ENCODE assay signal across 9 mouse cellular contexts in genomic region chr15:103482488-103482887, GRCm38 (mm10). TPM values are rescaled to one million over a fixed set of nuclear protein-coding genes. Genes with fewer than 3 reads are reported as not detected.
A peak's percentile ranks its signal among the peaks of the same experiment; 100 is the strongest.
DNase-seq lines count a peak whose midpoint lies in the region; ATAC-seq and TF ChIP-seq lines count a peak whose summit lies in the region.
"Had no signal": no experiment of that assay in that cellular context is flagged by ENCODE, and none has a peak within 500 bp of the region (broad histone marks: within the 10 kb centered on the region; RNA-seq: fewer than 3 reads in every experiment).

No protein-coding gene starts in this region.

- no peaks in the 10 kb centered on the region for H3K36me3 ChIP-seq in forebrain, embryonic 14.5 days (ENCODE audit: control insufficient read depth, insufficient read depth, low read length)
- H3K36me3 ChIP-seq in midbrain, embryonic 13.5 days: no peaks in the 10 kb centered on the region
- peaks cover 93% of the 10 kb centered on the region for H3K36me3 ChIP-seq in thymus, adult 2 months (ENCODE audit: control insufficient read depth, insufficient read depth, low read length)

- no peak overlapping the region for H3K27ac ChIP-seq in left cerebral cortex, adult 2 months
- H3K27ac ChIP-seq in forebrain, embryonic 14.5 days (ENCODE audit: low read depth, low read length): no peak overlapping the region
- no peak overlapping the region for H3K27ac ChIP-seq in midbrain, embryonic 13.5 days
- no peak overlapping the region for H3K27ac ChIP-seq in thymus, adult 2 months (ENCODE audit: control insufficient read depth, insufficient read depth, low read length)

- intact Hi-C loops in left cerebral cortex, adult 2 months (cut with DNase I): loop anchor here (5.0 kb wide), 1 partner anchor 55 kb away; the partner anchor contains the start of gene Ppp1r1a

- no peak overlapping the region for H3K9ac ChIP-seq in forebrain, embryonic 14.5 days (ENCODE audit: low read length)
- 0 out of 2 replicates have a peak overlapping the region, but pooled peaks have one; percentile 19 for H3K9ac ChIP-seq in midbrain, embryonic 13.5 days (replicated peaks)

- H3K4me3 ChIP-seq in left cerebral cortex, adult 2 months: no peak overlapping the region
- H3K4me3 ChIP-seq in forebrain, embryonic 14.5 days (ENCODE audit: low read depth, low read length): no peak overlapping the region
- no peak overlapping the region for H3K4me3 ChIP-seq in midbrain, embryonic 13.5 days (replicated peaks)
- H3K4me3 ChIP-seq in thymus, adult 2 months (ENCODE audit: control insufficient read depth, insufficient read depth, low read length): no peak overlapping the region
- H3K4me3 ChIP-seq: megakaryocyte, embryonic 14.5 days had no signal

- no peak overlapping the region for H3K4me2 ChIP-seq in forebrain, embryonic 14.5 days (ENCODE audit: low read length)
- no peak overlapping the region for H3K4me2 ChIP-seq in midbrain, embryonic 13.5 days (replicated peaks)

- DNase-seq in left cerebral cortex, adult 2 months (ENCODE audit: extremely low spot score in 1 of 2, low spot score in 2 of 2): peak in 1 of 2 experiments; percentile 40
- DNase-seq in left cerebral cortex, adult 8-10 months (ENCODE audit: low spot score in 2 of 2): no peak
- peak; percentile 26 for DNase-seq in adipocyte (ENCODE audit: low spot score)
- DNase-seq in forebrain, embryonic 14.5 days (ENCODE audit: low spot score): peak; percentile 83
- DNase-seq in ovary, postnatal 10 days (ENCODE audit: low spot score): no peak
- DNase-seq in thymus, adult 2 months: no peak

- no peaks in the 10 kb centered on the region for H3K27me3 ChIP-seq in forebrain, embryonic 14.5 days (replicated peaks; ENCODE audit: control insufficient read depth, insufficient read depth, low read length)
- no peaks in the 10 kb centered on the region; the same call in 1 of the 2 replicates for H3K27me3 ChIP-seq in midbrain, embryonic 13.5 days
- H3K27me3 ChIP-seq in thymus, adult 2 months (ENCODE audit: control insufficient read depth, insufficient read depth, low read length): no peaks in the 10 kb centered on the region
- H3K27me3 ChIP-seq: megakaryocyte, embryonic 14.5 days had no signal

- no peaks in the 10 kb centered on the region for H3K9me3 ChIP-seq in forebrain, embryonic 14.5 days (replicated peaks; ENCODE audit: control insufficient read depth, low read length)
- no peaks in the 10 kb centered on the region for H3K9me3 ChIP-seq in midbrain, embryonic 13.5 days
- H3K9me3 ChIP-seq: megakaryocyte, embryonic 14.5 days had no signal

- peak; percentile 65 for ATAC-seq in forebrain, embryonic 14.5 days
- peak; percentile 67 for ATAC-seq in midbrain, embryonic 13.5 days

- WGBS in forebrain, embryonic 14.5 days: 0% methylated on average over 1 of the region's 1 CpGs
- WGBS in midbrain, embryonic 13.5 days: 0% methylated on average over 1 of the region's 1 CpGs
- WGBS in thymus, adult 2 months: 81% methylated on average over 1 of the region's 1 CpGs

- no peak for TF ChIP-seq POLR2A in thymus, adult 2 months (IDR thresholded peaks at IDR 0.05; ENCODE audit: control insufficient read depth, extremely low read depth, insufficient read depth, low read length, poor library complexity)

- H3K4me1 ChIP-seq in forebrain, embryonic 14.5 days (ENCODE audit: control insufficient read depth, insufficient read depth, low read length): peaks cover 8% of the 10 kb centered on the region; the same call in 1 of the 2 replicates
- peaks cover 28% of the 10 kb centered on the region for H3K4me1 ChIP-seq in midbrain, embryonic 13.5 days (replicated peaks)
- no peaks in the 10 kb centered on the region for H3K4me1 ChIP-seq in thymus, adult 2 months (replicated peaks; ENCODE audit: control insufficient read depth, insufficient read depth, low read length)
- H3K4me1 ChIP-seq: megakaryocyte, embryonic 14.5 days had no signal

- TF ChIP-seq CTCF in left cerebral cortex, adult 2 months (IDR thresholded peaks at IDR 0.05): peak; percentile 65
- no peak for TF ChIP-seq CTCF in thymus, adult 2 months (IDR thresholded peaks at IDR 0.05; ENCODE audit: borderline replicate concordance, control insufficient read depth, extremely low read depth, insufficient read depth, low read length, poor library complexity)

RNA-seq across cellular contexts. Expression of gene Pde1b, which starts 20.3 kb away (rescaled TPM):
- total RNA-seq in left cerebral cortex, adult 2 months (2021): 100 to 1,000 TPM; 138 to 175 TPM
- total RNA-seq in left cerebral cortex, adult 8-10 months (2022): 100 to 1,000 TPM; 284 to 347 (median 325) TPM
- 61.1 and 61.5 TPM in 2 replicates for polyA plus RNA-seq in forebrain, embryonic 14.5 days (2014; fragmentation: Nextera tagmentation; extraction: Ambion mirVana)
- polyA plus RNA-seq in midbrain, embryonic 13.5 days (2015; fragmentation: Nextera tagmentation; extraction: Ambion mirVana): 67.5 and 70.8 TPM in 2 replicates
- 28.0 and 33.4 TPM in 2 replicates for polyA plus RNA-seq in thymus, adult 2 months (2012; rRNA removed)

RNA-seq across cellular contexts. Expression of gene Nckap1l, which starts 28.9 kb away (rescaled TPM):
- total RNA-seq in left cerebral cortex, adult 2 months (2021): 1 to 10 TPM; 8.3 to 9.2 TPM
- 10 to 100 TPM in 2 of 4 experiments, 1 to 10 TPM in 2; 8.7 to 19.2 (median 13.3) TPM for total RNA-seq in left cerebral cortex, adult 8-10 months (2022)
- 1.9 and 2.3 TPM in 2 replicates for polyA plus RNA-seq in forebrain, embryonic 14.5 days (2014; fragmentation: Nextera tagmentation; extraction: Ambion mirVana)
- polyA plus RNA-seq in midbrain, embryonic 13.5 days (2015; fragmentation: Nextera tagmentation; extraction: Ambion mirVana): 1.2 and 1.8 TPM in 2 replicates
- 100 and 101 TPM in 2 replicates for polyA plus RNA-seq in thymus, adult 2 months (2012; rRNA removed)

RNA-seq across cellular contexts. Expression of gene Gtsf2, which starts 34.2 kb away (rescaled TPM):
- total RNA-seq in left cerebral cortex, adult 2 months (2021): not detected
- total RNA-seq in left cerebral cortex, adult 8-10 months (2022): not detected
- not detected in 2 replicates for polyA plus RNA-seq in forebrain, embryonic 14.5 days (2014; fragmentation: Nextera tagmentation; extraction: Ambion mirVana)
- polyA plus RNA-seq in midbrain, embryonic 13.5 days (2015; fragmentation: Nextera tagmentation; extraction: Ambion mirVana): not detected in 2 replicates
- polyA plus RNA-seq in thymus, adult 2 months (2012; rRNA removed): not detected in 2 replicates
- total RNA-seq: hematopoietic stem cell, adult 5-6 weeks had no signal

RNA-seq across cellular contexts. Expression of gene Gtsf1, which starts 52.2 kb away (rescaled TPM):
- not detected for total RNA-seq in left cerebral cortex, adult 2 months (2021)
- not detected for total RNA-seq in left cerebral cortex, adult 8-10 months (2022)
- polyA plus RNA-seq in forebrain, embryonic 14.5 days (2014; fragmentation: Nextera tagmentation; extraction: Ambion mirVana): not detected in 2 replicates
- polyA plus RNA-seq in midbrain, embryonic 13.5 days (2015; fragmentation: Nextera tagmentation; extraction: Ambion mirVana): not detected in 2 replicates
- not detected in 2 replicates for polyA plus RNA-seq in thymus, adult 2 months (2012; rRNA removed)
- total RNA-seq: hematopoietic stem cell, adult 5-6 weeks had no signal

RNA-seq across cellular contexts. Expression of gene Ppp1r1a, which starts 55.3 kb away (rescaled TPM):
- 100 to 1,000 TPM; 140 to 150 TPM for total RNA-seq in left cerebral cortex, adult 2 months (2021)
- total RNA-seq in left cerebral cortex, adult 8-10 months (2022): 100 to 1,000 TPM; 127 to 151 (median 142) TPM
- 99.9 and 107 TPM in 2 replicates for polyA plus RNA-seq in forebrain, embryonic 14.5 days (2014; fragmentation: Nextera tagmentation; extraction: Ambion mirVana)
- polyA plus RNA-seq in midbrain, embryonic 13.5 days (2015; fragmentation: Nextera tagmentation; extraction: Ambion mirVana): 84.8 and 86.8 TPM in 2 replicates
- polyA plus RNA-seq in thymus, adult 2 months (2012; rRNA removed): 4.4 and 6.6 TPM in 2 replicates
- total RNA-seq: hematopoietic stem cell, adult 5-6 weeks had no signal

Comparison
In these comparisons a context has a peak if more than half of its experiments do, and no peak if none do; other contexts are left out.
1. DNase-seq: peak in adipocyte (single experiment) and forebrain, embryonic 14.5 days (single experiment); none in left cerebral cortex, adult 8-10 months (0 of 2), ovary, postnatal 10 days (single experiment) and thymus, adult 2 months (single experiment).
2. RNA of gene Nckap1l, which starts 28.9 kb away (polyA plus RNA-seq): 100 to 101 TPM in thymus, adult 2 months; 1.9 to 2.3 TPM in forebrain, embryonic 14.5 days and 1.2 to 1.8 TPM in midbrain, embryonic 13.5 days; every median in the first group is over 10 times any median in the second.